Mouse (Mus musculus) layer of hippocampus, postnatal 10 days (tissue): ENCODE results near the gene Map1lc3a. TPM values are rescaled to one million over a fixed set of nuclear protein-coding genes. Genes with fewer than 3 reads are reported as not detected.
A peak's percentile ranks its signal among the peaks of the same experiment; 100 is the strongest.

Experiments
- DNase-seq, 2 experiments: peaks; one replicate each; pipeline ENCODE4 v3.0.0; 2021; ENCODE audit warnings: low spot score in 2 of 2
- long read RNA-seq: library from polyadenylated mRNA; stranded (forward); transcript quantifications from one replicate; pipeline ENCODE4 v2.0.0, GENCODE M21; 2023
- total RNA-seq, 2 experiments: library from RNA; stranded (reverse); gene quantifications; 2 replicates each; pipeline ENCODE4 v1.2.3; 2021

Gene Map1lc3a
- 100 to 1,000 TPM; 416 to 434 TPM for total RNA-seq
- long read RNA-seq, transcript Map1lc3a-203 (3 exons, 826 nt) = minor isoform, 43 of 285 reads
- long read RNA-seq, transcript Map1lc3a-201 (4 exons, 1,112 nt) = major isoform, 218 of 285 reads
- long read RNA-seq, partial matches to known transcripts = 22 of 285 reads
- long read RNA-seq, other reads (novel, unspliced or antisense) = 2 of 285 reads

GRCm38 (mm10) chr2:155276195-155276594 lies at the start of gene Map1lc3a:
Map1lc3a (plus strand) TSS chr2:155276297.
- peak; percentile 99 for DNase-seq

- no peak for DNase-seq
Observed at GRCm38 (mm10) chr2:155235746-155236361, 40.2 kb upstream of the Map1lc3a start.

GRCm38 (mm10) chr2:155236362-155236992 lies 39.6 kb upstream of the Map1lc3a start, which contains the start of gene Dynlrb1:
Dynlrb1 (plus strand) TSS chr2:155236533.
- peak; percentile 100 for DNase-seq

GRCm38 (mm10) chr2:155237276-155237675 lies 38.8 kb upstream of the Map1lc3a start:
- no peak for DNase-seq

- no peak for DNase-seq
Observed at GRCm38 (mm10) chr2:155240915-155241314, 35.2 kb upstream of the Map1lc3a start.

GRCm38 (mm10) chr2:155242296-155242855 lies 33.7 kb upstream of the Map1lc3a start:
- DNase-seq = no peak

GRCm38 (mm10) chr2:155246231-155246630 lies 29.9 kb upstream of the Map1lc3a start:
- DNase-seq = no peak

GRCm38 (mm10) chr2:155248206-155248605 lies 27.9 kb upstream of the Map1lc3a start:
- DNase-seq = no peak

GRCm38 (mm10) chr2:155248718-155249117 lies 27.4 kb upstream of the Map1lc3a start:
- DNase-seq = no peak

- no peak for DNase-seq
Observed at GRCm38 (mm10) chr2:155249588-155249987, 26.5 kb upstream of the Map1lc3a start.

GRCm38 (mm10) chr2:155265526-155265925 lies 10.6 kb upstream of the Map1lc3a start:
- DNase-seq = no peak

GRCm38 (mm10) chr2:155266896-155267295 lies 9.2 kb upstream of the Map1lc3a start:
- no peak for DNase-seq

GRCm38 (mm10) chr2:155271957-155272356 lies 4.1 kb upstream of the Map1lc3a start:
- DNase-seq = no peak

GRCm38 (mm10) chr2:155272396-155273170 lies 3.5 kb upstream of the Map1lc3a start:
- no peak for DNase-seq

- no peak for DNase-seq
Observed at GRCm38 (mm10) chr2:155273603-155274002, 2.5 kb upstream of the Map1lc3a start.

GRCm38 (mm10) chr2:155276621-155277175 lies 601 bp downstream of the Map1lc3a start:
- DNase-seq = peak in 1 of 2 experiments; percentile 57

- no peak for DNase-seq
Observed at GRCm38 (mm10) chr2:155277721-155278120, 1.6 kb downstream of the Map1lc3a start.

- peak; percentile 18 to 39 for DNase-seq
Observed at GRCm38 (mm10) chr2:155278361-155278760, 2.3 kb downstream of the Map1lc3a start.

- DNase-seq = no peak
Observed at GRCm38 (mm10) chr2:155279163-155279562, 3.1 kb downstream of the Map1lc3a start.

GRCm38 (mm10) chr2:155280116-155280515 lies 4.0 kb downstream of the Map1lc3a start:
- DNase-seq = no peak

- peak; percentile 34 to 37 for DNase-seq
Observed at GRCm38 (mm10) chr2:155283793-155284192, 7.7 kb downstream of the Map1lc3a start.
